Mouse (Mus musculus): Measurements from ENCODE around the gene Slf2.

Slf2 gene

DNA sequence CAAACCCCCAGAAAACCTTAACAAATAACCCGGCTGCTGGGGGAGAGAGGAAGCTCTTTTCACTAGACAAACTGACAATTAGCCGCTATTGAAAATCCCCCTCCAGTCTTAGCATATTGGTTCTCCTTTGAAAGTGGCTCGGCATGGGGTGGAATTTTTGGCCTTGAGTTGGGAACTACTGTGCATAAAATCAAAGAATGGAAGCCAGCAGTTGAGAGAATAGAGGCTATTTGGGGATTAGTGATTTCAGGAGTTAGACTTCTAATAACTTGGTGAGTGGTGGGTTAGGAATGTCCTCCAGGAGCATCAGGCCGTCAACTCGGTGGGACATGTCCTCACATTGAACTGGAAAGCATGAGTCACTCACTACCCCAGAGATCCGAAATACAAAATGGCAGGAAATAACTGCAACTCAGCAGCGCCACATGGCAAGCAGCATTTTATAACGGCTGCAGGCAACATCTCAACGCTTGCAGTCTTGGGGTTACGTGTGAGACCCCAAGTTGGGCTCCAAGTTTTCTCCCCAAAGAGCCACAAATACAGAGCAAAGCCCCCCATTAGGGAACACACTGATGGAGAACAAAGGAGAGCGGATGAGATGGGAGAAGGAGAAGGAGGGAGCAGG is 22.0 kb upstream of the Slf2 start:
- no peak for DNase-seq (ENCODE audit: low spot score)

- DNase-seq (ENCODE audit: low spot score), result peak; percentile 67
Measured at GRCm38 (mm10) chr19:44914481-44915249, 16.3 kb upstream of the Slf2 start.

DNA sequence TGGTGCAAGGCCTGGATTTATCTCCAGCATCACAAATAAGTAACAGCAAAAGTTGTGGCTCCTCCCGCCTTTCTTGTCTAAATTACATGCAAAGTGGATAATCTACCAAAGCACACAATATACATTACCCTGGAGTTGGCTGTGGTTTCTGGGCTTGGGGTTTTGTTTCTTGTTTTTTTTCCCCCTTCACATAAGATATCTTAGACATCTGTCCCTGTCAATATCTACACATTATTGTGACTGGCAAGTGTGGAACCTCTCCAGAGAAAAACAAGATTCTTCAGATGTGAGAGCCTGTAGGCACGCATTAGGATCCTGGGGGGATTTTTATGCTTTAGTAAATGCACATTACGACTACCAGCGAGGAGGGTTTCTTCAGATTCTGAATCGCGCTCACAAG is 12.8 kb upstream of the Slf2 start:
- DNase-seq (ENCODE audit: low spot score), result no peak

- DNase-seq (ENCODE audit: low spot score), result no peak
Measured at GRCm38 (mm10) chr19:44921466-44922139, 9.3 kb upstream of the Slf2 start.

GRCm38 (mm10) chr19:44922521-44922920 is 8.4 kb upstream of the Slf2 start:
- DNase-seq (ENCODE audit: low spot score), result no peak

GRCm38 (mm10) chr19:44924699-44925098 is 6.3 kb upstream of the Slf2 start:
- DNase-seq (ENCODE audit: low spot score), result peak; percentile 38

DNA sequence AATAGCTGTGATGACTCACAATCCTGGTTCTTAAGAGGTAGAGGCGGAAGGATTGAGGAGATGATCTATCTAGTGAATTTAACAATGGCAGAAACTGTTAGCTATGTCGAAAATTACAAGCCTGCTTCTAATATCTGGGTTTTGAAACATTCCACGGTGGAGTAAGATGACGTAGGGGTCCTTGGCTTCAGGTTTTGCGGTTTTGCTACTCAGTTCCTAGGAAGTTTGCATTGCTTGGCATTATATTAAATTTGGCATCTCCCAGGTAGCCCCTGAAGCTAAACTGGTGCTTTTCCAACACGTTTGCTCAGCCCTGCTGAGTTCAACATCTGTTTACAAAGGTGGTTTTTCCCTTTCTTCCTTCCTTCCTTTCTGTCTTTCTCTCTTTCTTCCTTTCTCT is 4.2 kb upstream of the Slf2 start:
- DNase-seq (ENCODE audit: low spot score), result no peak

DNA sequence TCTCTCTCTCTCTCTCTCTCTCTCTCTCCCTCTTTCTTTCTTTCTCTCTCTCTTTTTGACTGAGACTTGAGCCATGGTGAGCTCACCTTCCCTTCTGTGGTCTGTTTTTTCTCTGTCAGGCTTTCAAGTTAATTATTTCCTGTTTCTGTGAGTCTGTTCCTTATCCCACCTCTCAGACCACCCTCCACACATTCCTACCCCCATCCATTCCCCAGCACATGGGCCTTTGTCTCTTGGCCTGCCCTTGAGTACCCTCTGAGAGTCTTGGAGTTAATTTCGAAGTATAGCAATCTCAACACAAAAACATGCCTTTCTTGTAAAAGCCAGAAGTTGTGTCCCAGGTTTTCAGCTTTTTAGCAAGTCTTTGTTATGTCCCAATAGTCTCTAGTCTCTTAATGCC is 3.7 kb upstream of the Slf2 start:
- DNase-seq (ENCODE audit: low spot score), result no peak

- DNase-seq (ENCODE audit: low spot score), result no peak
Measured at GRCm38 (mm10) chr19:44928185-44928584, 2.8 kb upstream of the Slf2 start.

DNA sequence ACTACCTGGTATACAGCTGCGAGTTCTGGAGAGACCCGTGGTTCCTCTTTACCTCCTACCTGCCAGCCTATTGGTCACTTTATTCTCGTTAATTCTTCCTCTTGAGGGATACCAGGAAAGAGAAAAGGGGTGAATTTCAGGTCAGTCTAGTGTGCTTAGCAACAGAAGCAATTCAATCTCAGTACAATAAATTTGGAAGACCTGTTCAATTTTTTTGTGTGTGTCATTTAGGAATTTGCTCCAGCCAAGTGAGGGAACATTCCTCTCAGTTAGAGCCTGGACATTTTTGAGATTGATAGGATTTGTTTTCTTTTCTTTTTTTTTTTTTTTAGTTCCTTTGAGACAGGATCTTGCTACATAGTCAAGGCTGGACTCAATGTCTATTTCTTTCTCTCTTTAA is 1.7 kb upstream of the Slf2 start:
- DNase-seq (ENCODE audit: low spot score), result no peak

GRCm38 (mm10) chr19:44929663-44930062 is 1.3 kb upstream of the Slf2 start:
- DNase-seq (ENCODE audit: low spot score), result no peak

DNA sequence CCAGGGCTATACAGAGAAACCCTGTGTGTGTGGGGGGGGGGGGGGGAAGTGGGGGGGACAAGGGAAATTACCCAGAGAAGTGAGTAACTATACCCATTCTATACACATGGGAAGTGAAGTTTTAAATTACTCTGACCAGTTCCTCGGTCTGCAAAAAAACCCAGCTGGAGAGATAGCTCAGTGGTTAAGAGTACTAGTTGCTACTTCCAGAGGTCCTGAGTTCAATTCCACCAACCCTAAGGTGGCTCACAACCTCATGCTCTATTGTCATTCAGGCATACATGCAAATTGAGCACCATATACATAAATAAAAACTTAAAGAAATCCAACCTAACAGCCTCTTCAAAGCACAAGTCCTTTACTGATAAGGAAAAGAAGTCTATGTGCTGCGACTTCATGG is 829 bp upstream of the Slf2 start:
- no peak for DNase-seq (ENCODE audit: low spot score)

- DNase-seq (ENCODE audit: low spot score), result peak; percentile 87
Measured at GRCm38 (mm10) chr19:44931454-44931759, 456 bp downstream of the Slf2 start.

- no peak for DNase-seq (ENCODE audit: low spot score)
Measured at GRCm38 (mm10) chr19:44932051-44932450, 1.1 kb downstream of the Slf2 start.

DNA sequence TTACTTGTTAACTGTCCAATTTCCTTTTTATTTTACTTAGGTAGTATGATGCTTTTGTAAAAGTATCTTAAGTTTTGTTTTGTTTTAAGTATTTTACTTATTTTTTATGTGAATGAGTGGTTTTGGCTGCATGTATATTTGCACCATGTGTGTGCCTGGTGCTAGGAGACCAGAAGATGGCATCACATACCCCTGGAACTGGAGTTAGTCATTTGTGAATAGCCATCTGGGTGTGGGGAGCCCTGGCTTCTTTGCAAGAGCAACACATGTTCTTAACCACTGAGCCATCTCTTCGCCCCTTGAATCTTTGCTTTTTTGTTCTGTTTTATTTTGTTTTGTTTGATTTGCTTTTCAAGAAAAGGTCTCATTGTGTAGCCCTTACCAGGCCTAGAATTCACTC is 2.2 kb downstream of the Slf2 start:
- DNase-seq (ENCODE audit: low spot score), result no peak

GRCm38 (mm10) chr19:44959633-44960032 is 28.7 kb downstream of the Slf2 start:
- DNase-seq (ENCODE audit: low spot score), result no peak

- DNase-seq (ENCODE audit: low spot score), result no peak
Measured at GRCm38 (mm10) chr19:44965978-44966377, 35.0 kb downstream of the Slf2 start.

- DNase-seq (ENCODE audit: low spot score), result no peak
Measured at GRCm38 (mm10) chr19:44968329-44968728, 37.4 kb downstream of the Slf2 start.

- DNase-seq (ENCODE audit: low spot score), result no peak
Measured at GRCm38 (mm10) chr19:44976636-44977035, 45.7 kb downstream of the Slf2 start.

DNA sequence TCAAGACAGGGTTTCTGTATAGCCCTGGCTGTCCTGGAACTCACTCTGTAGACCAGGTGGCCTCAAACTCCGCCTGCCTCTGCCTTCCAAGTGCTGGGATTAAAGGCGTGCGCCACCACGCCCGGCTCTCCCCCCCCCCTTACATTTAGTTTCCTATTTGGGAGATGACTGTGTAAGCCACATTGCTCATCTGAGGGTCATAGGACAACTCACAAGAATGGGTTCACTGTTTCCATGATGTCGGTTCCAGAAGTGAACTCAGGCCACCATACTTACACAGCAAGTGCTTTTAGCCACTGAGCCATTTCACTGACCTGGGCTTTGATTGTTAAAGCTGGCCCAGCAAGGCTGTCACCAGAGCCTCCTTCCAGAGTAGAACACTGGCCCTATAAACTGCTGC is 46.2 kb downstream of the Slf2 start:
- DNase-seq (ENCODE audit: low spot score), result no peak

DNA sequence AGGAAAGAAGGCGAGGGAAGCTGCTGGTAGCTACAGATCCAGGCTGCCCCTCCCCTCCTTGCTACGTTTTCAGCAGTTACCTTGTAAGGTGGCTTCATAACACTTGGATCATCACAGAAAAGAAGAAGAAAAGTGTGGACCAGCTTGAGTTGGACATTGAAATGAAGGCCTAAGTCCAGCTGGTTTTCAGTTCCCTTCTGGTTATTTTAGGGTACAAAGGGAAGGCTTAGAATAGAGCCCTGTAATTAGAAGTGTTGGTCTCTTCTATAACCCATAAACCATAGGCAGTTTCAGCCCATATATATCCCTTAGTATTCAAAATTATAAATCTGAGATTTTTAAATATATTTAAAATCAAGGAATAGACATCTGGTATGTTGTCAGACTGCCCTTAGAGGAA is 49.8 kb downstream of the Slf2 start:
- DNase-seq (ENCODE audit: low spot score), result no peak

- no peak for DNase-seq (ENCODE audit: low spot score)
Measured at GRCm38 (mm10) chr19:44982477-44983115, 51.6 kb downstream of the Slf2 start.

- no peak for DNase-seq (ENCODE audit: low spot score)
Measured at GRCm38 (mm10) chr19:44983366-44983765, 52.4 kb downstream of the Slf2 start.

Data from yolk sac, embryonic 10.5 days (tissue).